Mouse (Mus musculus) left cerebral cortex, adult 9 months (tissue): Measurements from ENCODE around the gene Zfp454.
A peak's percentile ranks its signal among the peaks of the same experiment; 100 is the strongest.

Source experiments
- DNase-seq, 2 experiments: peaks; one replicate each; pipeline ENCODE4 v3.0.0; 2022; ENCODE audit warnings: low spot score in 2 of 2

Gene Zfp454

DNA sequence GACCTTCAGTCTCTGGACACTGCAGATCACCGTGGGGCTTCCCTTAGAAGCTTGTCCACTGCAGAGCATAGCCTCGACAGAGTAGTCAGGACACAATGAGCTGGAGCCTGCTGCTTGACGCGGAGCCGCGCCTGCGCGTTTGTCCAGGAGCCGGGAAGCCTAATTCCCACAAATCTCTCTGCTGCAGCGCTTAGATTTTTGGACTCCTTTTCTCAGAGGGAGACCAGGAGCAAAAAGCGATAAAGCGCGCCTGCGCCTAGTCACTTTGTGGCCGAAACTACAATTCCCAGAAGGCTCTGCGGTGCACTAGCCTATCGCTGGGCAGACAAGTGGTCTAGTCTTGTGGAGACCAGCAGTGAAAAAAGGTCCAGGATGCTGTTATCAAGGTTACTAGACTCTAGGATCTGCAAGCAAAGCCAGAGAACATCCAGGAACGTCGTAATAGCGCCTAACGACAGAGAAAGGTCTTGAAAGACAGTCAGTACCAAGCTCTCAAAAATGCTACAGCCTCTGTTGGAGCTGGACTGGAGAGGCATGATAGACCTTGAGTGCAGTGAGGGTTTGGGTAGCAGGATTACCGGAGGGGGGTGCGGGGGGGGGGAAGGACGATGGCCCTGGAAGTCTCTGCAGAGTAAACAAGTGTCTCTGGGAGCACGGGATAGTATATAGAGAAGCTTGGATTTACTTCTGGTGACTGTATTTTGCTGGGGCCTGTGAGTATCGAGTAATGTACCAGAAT lies at the start of gene Zfp454:
Gene Zfp454, minus strand, starts transcription at position 262 of the 739 bp plus-strand sequence.
- DNase-seq: peak; percentile 93 to 98

DNA sequence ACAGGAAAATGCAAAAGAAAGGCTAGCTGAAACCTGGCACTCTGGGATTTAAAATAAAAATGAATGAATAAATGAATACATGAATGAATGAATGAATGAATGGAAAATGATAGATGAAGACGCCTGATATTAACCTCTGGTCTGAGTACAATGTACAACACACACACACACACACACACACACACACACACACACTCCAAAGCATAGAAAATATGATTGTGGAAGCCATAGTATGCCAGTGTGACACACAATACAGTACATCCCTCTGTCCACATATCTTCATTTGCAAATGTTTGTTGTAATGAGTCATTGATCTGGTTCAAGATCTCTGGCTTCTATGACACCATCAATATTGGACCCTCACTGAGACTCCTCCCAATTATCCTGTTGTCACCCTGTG lies 44.6 kb upstream of the Zfp454 start:
- DNase-seq: no peak

DNA sequence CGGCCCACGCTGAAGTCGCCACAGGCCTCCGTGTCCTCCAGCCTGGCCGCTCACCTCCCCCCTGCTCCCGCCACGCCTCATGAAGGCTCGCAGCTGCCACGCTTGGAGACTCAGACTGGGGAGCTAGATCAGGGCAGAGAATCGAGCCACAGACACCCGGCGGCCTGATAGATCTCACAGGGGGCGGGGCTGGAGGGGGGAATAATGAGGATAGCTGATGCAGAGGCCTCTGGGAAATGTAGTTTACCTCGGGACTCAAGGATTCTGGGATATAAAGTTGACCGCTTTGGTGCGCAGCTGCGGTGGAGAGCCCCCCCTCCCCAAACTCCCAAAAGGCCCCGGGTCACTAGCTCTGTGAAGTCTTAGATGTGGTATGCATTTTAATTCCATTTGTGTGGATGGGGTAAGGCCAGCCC lies 44.0 kb upstream of the Zfp454 start, which contains the start of gene Zfp354b:
Gene Zfp354b, minus strand, starts transcription at position 183 of the 416 bp plus-strand sequence.
- peak; percentile 77 to 90 for DNase-seq

DNA sequence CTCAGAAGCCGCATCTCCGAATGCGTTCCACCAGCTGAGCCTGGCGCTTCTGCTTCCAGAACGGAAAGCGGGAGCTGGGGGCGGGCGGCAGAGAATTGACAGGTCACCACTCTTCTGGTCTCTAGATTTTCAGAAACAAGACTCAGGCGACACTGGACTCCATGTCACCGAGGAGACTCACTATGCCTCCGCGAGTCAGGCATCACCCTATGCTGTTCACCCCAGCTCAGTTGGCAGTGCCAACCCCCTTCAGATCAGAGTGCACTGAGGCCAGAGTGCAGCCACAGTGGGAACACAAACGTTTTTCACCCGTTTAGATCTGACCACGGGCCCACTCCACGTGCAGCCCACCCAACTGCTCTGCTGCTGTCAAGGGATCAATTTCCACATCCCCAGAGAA lies 43.6 kb upstream of the Zfp454 start:
- no peak for DNase-seq

DNA sequence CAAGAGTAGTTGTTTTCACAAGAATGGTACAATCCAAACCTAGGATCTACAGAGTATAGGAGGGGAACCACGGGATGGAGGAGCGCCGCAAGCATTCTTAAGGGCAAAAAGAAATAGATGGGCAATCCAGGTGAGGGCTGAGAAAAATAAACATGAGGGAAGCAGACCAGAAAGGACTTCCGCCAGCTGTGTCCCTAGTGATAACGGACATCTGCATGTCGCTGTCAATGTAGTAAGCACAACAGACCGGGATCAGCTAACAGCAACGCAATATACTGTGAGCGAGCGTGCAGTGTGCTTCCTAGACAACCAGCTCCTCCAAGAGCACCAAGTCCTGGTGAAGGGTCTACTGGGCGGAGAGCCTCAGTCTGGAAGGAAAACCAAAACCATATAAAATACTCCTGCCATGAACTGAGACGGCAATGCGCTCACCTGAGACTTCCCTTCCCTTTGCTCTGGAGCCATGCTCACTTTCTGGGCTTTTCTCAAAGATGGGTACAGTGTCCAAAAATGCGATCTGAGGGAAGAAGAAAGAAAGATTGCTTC lies 43.1 kb upstream of the Zfp454 start:
- DNase-seq: no peak

DNA sequence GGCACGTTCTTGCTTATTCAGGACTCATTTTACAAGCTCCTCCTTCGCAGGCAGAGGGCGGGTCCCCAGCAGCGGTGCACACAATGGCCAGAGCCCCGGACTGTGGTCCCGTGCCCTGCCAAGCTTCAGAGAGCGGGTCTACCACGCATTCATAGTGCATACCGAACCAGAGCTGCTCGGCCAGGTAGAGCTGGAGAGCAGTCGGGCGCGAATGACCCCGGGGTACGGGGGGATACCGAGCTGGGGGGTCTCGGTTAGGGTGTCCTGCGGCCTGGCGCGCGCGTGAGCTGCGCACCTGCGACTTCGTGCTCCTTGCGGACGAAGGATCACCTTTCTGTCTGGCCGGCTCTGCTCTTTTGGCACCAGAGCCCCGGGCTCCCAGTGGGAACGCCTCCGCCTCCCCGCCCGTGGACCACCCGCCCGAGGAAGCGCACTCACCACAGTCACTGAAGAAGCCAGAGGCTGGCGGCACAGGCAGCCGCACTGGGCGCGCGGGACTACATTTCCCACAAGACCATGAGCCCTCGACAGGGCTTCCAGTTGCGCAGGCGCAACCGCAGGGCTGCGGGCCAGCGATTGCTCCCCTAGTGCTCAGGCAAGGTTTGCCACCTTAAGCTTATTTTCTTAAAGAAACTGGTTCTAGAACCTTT lies 28.3 kb upstream of the Zfp454 start, which contains the start of gene Zfp2:
Gene Zfp2, minus strand, starts transcription at position 495 of the 650 bp plus-strand sequence.
- DNase-seq: peak; percentile 78 to 95

DNA sequence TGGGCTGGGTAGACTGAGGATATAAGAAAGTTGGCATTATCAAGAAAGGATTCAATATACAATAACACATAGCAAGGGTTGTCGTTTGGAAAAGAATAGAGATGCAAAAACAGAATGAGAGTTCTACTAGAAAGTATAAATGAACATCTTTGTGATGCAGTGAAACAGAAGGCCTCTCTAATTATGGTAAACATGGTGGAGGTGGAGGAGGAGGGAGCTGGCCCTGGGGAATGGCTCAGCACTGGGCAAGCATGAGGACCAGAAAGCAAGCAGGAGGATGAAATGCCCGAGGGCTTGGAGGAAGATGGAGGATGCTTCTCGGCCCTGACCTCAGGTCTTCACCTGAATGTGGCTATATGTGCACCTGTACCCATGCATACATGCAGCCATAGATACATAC lies 27.0 kb upstream of the Zfp454 start:
- no peak for DNase-seq

DNA sequence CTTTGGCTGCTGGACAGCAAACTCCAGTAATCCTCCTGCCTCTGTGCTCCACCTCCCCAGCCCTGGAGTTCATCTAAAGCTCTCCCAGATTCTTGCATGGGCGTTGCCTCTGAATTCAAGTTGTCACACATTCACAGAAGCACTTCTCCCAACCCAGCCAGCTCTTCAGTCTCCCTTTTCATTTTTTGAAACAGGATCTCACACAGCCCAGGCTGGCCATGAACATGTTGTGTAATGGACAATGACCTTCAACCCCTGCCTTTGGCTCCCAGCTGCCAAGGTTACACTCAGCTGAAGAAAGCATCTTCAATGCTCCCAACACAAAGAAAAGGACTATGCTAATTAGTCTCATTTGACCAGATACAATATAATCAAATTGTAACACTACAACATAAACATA lies 25.9 kb upstream of the Zfp454 start:
- no peak for DNase-seq

DNA sequence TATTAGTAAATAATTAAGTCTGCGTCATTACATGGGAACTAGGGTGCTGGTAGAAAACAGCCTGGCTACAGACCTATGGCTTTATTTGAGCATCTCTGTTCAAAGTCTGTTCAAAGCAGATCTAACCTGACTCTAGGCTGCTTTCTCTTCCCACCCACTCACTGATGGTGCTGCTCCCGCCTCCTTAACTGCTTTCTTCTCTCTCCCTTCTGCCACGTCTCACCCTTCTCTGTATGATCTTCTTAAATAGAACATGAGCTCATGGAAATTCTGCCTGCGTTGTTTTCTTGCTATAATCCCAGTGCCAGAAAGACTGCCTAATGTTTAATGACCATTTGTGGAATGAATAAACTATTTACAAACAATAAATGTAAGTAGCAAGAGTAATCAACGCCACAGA lies 20.7 kb upstream of the Zfp454 start:
- peak in 1 of 2 experiments; percentile 48 for DNase-seq

DNA sequence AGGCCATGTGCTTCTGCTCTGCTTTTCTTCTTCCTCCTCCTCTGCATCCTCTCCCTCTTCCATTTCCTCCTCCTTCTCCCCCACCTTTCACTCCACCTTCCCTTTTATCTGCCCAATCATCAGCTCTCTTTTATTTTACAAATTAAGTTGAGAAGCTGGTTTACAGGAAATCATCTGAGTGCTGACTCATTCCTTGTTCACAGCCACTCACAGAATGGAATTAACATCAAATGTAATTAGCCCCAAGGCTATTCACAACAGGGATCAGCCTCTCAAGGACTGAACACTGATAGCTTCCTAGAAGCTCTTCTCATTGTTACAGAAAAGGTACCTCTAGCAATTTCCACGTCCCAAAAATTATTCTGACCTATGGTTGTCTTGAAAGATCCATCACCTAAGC lies 9.9 kb upstream of the Zfp454 start:
- DNase-seq: no peak

DNA sequence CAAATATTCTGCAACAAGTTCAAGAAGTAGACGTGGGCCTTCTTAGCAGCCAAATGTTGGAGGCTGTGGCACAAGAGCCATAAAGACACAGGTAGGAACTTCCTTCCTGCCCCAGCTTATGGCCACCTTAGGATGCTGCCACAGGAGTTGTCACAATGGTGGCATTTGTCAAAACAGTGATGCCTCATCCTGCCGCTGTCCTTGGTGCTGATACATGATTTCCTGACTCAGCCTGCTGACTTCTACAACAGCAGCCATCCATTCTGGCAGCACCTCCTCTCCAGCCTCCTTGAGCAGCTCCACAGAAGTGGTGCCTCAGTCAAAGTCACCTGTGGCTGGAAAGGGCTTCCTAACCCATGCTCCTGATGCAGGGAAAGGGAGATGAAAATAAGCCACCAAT lies 5.0 kb upstream of the Zfp454 start:
- DNase-seq: no peak

DNA sequence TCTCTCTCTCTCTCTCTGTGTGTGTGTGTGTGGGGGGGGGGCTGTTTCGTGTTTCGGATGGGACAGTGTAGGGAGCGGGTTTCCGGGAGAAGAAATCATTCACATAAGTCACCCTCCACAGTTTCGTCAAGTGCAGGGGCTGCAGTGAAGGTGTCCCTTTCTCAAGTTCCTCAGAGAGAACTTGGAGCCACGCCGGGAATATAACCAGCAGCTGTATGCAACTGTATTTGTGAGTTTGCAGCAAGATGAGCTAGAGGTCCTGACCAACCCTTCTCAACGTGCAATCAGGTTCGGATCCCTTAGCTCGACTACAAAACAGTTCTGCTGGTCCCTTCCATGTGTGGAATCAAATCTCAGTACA lies 538 bp downstream of the Zfp454 start:
- DNase-seq: no peak

DNA sequence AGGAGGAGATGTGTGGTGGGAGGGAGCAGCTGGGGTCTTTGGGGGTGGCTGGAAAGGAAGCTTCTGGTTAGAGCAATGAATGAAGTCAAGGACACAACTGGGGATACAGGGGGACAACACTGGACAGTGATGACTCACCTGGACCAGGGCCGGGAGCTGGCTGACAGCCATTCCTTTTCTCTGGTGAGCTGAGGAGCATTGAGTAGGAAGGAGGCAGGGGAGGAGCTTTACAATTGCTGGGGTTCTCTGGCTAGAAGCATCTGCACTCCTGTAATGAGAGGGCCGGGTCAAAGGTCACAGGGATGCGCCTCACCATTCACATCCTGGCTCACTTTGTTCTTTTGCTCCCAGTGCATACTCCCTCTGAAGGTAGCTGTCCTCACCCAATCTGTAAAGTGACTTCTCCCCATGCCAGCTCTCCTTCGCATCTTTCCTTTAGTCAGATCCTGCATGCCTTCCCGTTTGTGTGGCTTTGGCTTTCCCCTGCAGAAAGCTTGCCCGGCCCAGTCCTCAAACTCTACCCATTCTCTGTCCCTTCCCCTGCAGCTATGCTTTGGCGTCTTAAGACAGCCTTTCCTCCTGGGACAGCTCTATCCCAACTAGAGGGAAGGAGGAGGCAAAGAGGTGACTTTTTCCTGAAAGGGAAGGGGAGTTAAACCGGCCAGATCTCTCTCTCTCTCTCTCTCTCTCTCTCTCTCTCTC lies 1.1 kb downstream of the Zfp454 start:
- no peak for DNase-seq

DNA sequence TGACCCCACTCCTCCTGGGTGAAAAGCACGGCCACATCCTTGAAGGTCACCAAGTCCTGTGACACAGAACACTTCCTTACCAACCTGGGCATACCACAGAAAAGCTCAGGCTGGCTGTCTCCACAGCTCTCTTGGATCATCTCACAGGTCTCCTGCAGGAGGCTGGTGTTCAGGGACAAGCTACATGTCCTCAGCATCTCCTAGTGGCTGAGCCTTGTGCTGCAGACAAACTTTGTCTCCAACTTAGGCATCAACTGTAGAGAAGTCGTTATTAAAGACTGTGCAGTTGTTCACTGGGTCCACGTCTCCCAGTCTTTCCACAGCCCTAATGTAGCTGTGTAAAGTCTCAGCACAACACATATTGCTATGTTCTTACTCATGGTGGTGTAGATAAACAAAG lies 3.7 kb downstream of the Zfp454 start:
- DNase-seq: no peak

DNA sequence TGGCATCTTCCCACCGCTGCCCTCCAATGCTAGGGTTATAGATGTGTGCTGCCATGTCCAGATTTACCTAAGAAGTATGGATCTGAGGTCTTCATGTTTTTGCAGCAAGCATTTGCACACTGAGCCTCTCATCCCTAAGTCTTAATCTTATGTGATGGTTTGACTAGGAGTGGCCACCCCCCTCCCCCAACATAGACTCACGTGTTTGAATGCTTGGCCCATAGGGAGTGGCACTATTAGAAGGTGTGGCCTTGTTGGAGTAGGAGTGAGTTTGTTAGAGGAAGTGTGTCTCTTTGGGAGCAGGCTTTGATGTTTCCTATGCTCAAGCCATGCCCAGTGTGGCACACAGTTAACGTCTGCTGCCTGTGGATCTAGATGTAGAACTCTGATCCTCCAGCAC lies 8.8 kb downstream of the Zfp454 start:
- no peak for DNase-seq

DNA sequence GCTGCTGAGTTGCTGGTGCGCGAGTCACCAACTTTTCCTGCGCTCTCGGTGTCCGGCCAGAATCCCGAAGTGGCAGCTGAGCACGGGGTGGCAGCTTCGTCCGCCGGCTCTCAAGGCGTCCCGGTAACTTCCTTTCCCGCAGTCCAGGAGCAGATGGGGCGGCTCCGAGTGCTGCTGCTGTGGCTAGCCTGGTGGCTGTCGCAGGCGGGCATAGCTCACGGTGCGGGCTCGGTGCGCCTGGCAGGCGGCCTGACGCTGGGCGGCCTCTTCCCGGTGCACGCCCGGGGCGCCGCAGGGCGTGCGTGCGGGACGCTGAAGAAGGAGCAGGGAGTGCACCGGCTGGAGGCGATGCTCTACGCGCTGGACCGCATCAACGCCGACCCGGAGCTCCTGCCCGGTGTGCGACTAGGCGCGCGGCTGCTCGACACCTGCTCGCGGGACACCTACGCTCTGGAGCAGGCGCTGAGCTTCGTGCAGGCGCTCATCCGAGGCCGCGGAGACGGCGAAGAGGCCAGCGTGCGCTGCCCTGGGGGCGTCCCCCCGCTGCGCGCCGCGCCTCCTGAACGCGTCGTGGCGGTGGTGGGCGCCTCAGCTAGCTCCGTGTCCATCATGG lies 36.4 kb downstream of the Zfp454 start:
- DNase-seq: no peak

DNA sequence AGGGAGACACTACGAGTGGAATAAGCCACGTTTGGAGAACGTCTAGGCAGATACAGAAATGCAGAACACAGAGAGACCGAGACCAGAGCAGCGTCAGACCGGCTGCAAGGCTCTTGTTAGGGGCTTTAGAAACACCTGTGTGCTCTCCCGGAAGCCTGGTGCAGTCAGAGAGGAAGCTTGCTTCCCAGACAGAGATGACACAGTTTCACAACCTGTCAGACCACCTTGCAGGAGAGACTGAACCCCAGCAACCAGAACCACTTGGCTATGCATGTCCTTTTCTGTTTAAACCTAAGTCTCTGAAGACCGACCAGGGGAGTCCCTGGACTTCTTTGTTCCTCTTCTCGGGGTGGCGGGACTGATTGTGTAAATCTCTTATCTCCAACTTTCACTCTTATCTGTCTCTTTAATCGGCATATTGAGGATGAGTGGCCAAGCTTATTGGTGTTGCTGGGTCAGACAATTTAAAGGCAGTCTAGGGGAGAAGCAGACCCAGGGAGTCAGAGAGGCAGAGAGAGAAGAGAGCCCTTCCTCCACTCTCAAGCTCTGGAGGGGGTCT lies 37.2 kb downstream of the Zfp454 start, which contains the start of gene Grm6:
Gene Grm6, plus strand, starts transcription at position 509 of the 559 bp plus-strand sequence.
- no peak for DNase-seq

DNA sequence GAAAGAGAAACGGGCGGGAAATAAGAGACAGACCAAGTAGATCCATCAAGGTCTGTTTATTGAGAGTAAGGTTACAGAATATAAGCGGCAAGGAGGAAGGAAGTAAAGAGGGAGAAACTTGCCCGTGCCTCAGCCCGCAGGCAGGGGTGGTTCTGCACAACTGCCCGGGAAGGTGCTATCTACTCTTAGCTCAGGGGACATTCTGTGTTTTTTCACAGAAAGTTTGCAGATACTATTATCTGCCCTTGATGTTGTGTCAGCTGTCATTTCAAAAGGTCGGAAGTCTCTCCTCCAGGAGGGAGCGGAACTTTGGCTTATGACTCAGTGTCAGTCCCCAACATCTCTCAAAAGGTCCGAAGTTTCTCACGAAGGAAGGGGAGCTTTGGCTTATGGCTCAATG lies 38.1 kb downstream of the Zfp454 start:
- no peak for DNase-seq

DNA sequence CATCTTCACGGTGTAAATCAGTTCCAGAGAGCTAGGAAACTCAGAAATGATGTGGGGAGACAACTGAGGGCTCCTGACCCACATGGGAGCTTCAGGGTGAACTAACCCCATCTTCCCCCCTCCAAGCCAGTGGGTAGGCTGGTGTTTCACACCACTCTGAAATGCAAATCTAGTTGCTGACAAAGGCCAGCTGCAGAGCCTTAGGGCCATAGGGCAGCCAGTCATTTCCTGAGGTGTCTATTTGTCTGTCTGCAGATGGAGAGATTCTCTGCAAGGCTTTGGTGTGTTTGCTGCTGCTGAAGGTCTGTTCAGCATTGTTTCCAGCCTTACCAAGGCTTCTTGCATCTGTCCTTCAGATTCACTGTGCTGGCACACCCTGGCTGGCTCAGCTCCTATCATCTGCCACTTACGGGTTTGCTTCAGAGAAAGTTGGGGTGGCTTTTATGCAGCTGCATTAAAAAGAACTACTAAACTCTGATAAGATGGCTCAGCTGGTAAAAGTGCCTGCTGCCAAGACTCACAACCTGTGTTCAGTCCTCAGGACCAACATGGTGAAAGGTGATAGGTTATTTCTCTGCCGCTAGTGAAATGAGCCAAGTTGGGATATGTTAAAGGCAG lies 38.8 kb downstream of the Zfp454 start:
- DNase-seq: no peak

DNA sequence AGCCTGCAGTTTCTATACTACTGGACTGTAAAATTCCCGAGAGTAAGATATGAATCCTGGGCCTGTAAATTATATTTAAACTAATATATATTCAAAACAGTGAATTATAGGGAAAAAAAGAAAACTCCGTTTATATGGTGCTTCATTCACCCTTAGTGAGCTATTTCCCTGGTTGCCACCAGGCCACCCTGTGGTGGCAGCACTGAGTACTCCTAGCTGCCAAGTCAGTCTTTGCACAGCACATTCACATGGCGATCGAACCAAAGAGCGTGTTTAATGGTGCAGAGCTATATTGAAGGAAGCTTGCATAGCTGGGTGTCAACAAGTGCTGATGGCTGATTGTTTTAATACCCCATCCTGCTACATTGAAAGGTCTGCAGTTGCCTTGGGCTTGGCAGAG lies 40.4 kb downstream of the Zfp454 start:
- DNase-seq: no peak

DNA sequence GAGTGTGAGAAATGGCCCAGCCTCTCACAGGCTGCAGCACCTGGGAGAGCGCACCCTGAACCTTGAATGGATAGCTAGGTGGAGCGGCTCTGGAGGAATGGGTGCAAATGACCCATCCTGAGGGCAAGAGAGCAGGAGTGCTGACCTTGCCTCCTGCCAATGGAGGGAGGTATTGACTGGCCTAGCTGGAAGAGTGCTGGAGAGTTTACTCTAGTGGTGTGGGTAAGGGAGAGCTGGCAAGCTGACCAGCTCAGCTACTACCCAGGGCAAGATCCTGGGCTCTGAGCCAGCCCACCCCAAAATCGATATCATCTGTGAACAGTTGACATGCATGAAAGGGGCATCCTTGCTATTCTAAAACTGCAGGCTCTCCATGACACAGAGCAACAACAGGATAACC lies 41.5 kb downstream of the Zfp454 start:
- DNase-seq: no peak
